Mouse (Mus musculus): ENCODE results near the gene Erfe. TPM values are rescaled to one million over a fixed set of nuclear protein-coding genes. Genes with fewer than 3 reads are reported as not detected.

Erfe gene
- polyA plus RNA-seq (2015; fragmentation: Nextera tagmentation; extraction: Ambion mirVana) = 0.96 and 2.9 TPM in 2 replicates

GRCm38 (mm10) chr1:91366215-91367108 is at the start of gene Erfe:
TSS of gene Erfe (plus strand) at chr1:91366430.

DNA sequence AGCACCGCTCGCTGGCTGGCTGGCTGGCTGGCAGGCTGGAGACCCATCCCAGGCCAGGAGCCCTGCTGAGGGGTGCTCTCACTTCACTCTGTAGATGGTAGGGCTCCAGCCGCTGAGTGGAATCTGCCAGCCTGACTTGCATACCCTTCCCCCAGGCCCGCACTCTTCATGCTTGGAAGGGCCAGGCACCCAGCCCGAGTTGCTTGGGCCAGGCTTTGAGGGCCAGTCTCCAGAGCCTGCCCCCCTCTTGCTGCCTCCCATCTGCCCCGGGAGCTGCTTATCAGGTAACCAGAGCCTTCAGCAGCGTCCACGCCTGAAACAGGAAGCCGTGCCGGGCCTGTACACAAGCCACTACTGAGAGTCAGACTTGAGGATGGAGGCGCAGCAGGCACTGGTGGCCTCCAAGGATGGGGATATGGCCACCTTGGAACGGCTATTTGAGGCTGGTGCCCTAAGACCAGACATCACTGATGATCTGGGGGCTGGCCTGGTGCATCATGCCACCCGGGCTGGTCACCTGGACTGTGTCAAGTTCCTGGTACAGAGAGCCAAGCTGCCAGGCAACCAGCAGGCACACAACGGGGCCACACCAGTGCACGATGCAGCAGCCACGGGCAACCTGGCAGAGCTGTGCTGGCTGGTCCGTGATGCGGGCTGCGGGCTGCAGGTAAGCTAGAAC is 44.3 kb upstream of the Erfe start, which contains the start of gene Espnl:
Espnl (plus strand) TSS at position 316 of the 679 bp plus-strand sequence.

DNA sequence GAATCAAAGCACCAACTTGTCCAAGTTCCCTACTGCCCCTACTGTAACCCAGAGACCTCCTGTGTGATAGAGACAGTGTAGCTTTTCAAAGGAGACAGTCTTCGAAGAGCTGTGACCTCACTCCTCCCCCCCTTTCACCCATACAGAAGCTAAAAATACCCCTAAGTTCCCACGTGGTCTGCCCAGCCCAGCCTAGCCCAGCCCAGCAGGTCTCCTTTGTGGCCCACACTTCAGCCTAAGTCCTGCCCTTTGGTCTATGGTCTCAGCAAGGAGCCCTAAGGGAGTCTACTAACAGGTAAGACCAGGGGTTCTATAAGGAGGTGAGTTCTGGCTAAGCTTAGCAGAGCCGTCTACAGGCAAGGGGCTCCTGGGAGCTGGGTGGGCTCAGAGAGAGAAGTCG is 15.4 kb upstream of the Erfe start, which contains the start of gene Klhl30:
Klhl30 (plus strand) TSS at position 176 of the 400 bp plus-strand sequence.

DNA sequence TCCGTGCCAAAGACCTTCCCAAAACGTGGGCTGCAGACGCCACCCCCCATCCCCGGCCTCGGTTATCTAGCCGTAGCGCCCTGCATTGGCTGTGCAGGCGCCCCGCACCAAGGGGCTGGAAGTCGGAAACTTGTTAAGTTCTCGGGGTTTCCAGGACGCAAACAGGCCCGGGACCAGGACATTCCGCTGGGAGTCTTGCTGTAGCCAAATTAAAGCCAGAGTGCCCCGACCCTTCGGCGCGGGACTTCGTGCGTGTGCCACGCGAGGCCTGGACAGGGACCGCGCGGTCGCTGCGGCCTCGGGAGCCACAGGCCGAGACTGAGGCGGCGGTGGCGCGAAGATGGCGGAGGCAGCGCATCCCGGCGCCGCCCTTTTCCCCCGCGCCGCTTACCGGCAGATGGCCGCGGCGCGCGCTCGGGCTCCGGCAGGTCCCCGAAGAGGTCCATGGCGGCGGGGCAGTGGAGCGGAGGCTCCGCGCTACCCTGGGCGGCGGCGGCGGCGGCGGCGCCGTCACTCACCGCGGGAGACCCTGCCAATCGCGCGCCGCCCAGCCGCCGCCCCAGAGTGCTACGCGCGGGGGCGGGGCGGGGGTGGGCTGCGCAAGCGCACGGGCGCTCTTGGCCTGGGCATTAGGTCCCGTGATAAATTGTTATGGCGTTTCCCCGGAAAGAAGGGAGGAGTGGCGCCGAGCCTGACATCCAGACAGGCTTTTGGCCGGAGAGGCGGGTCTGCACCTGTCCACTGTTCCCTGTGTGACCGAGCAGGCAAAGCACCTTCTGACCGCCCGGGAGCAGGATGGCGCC is 32.2 kb downstream of the Erfe start, which contains the start of gene Ilkap:
Ilkap (minus strand) TSS at position 556 of the 803 bp plus-strand sequence.

GRCm38 (mm10) chr1:91413898-91414594 is 47.8 kb downstream of the Erfe start, which contains the start of gene Hes6:
TSS of gene Hes6 (minus strand) at chr1:91414038.

Other genes starting within 250 kb of the Erfe start
- 0.65 and 1.8 TPM in 2 replicates for gene Rbm44, start 221.3 kb upstream of the Erfe start, polyA plus RNA-seq (2015; fragmentation: Nextera tagmentation; extraction: Ambion mirVana)
- 17.9 and 22.8 TPM in 2 replicates for gene Ramp1, start 186.6 kb upstream of the Erfe start, polyA plus RNA-seq (2015; fragmentation: Nextera tagmentation; extraction: Ambion mirVana)
- gene Ube2f, start 116.1 kb upstream of the Erfe start, polyA plus RNA-seq (2015; fragmentation: Nextera tagmentation; extraction: Ambion mirVana) = 61.5 and 65.3 TPM in 2 replicates
- 19.4 and 20.6 TPM in 2 replicates for gene Scly, start 68.1 kb upstream of the Erfe start, polyA plus RNA-seq (2015; fragmentation: Nextera tagmentation; extraction: Ambion mirVana)
- 0.05 TPM in 1 of 2 replicates, not detected in the other for gene Espnl, start 44.4 kb upstream of the Erfe start, polyA plus RNA-seq (2015; fragmentation: Nextera tagmentation; extraction: Ambion mirVana)
- 0.30 and 0.41 TPM in 2 replicates for gene Klhl30, start 15.4 kb upstream of the Erfe start, polyA plus RNA-seq (2015; fragmentation: Nextera tagmentation; extraction: Ambion mirVana)
- 81.5 and 82.0 TPM in 2 replicates for gene Ilkap, start 32.4 kb downstream of the Erfe start, polyA plus RNA-seq (2015; fragmentation: Nextera tagmentation; extraction: Ambion mirVana)
- gene Hes6, start 47.6 kb downstream of the Erfe start, polyA plus RNA-seq (2015; fragmentation: Nextera tagmentation; extraction: Ambion mirVana) = 23.4 and 31.9 TPM in 2 replicates
- gene Per2, start 92.9 kb downstream of the Erfe start, polyA plus RNA-seq (2015; fragmentation: Nextera tagmentation; extraction: Ambion mirVana) = 1.6 and 1.9 TPM in 2 replicates
- gene Traf3ip1, start 128.2 kb downstream of the Erfe start, polyA plus RNA-seq (2015; fragmentation: Nextera tagmentation; extraction: Ambion mirVana) = 3.0 and 3.1 TPM in 2 replicates
- 9.2 and 9.4 TPM in 2 replicates for gene Asb1, start 174.1 kb downstream of the Erfe start, polyA plus RNA-seq (2015; fragmentation: Nextera tagmentation; extraction: Ambion mirVana)

Data from spleen, postnatal 0 days (tissue).